Mouse (Mus musculus) spleen, postnatal 0 days (tissue): ENCODE measurements around the gene Rgs5. TPM values are rescaled to one million over a fixed set of nuclear protein-coding genes. Genes with fewer than 3 reads are reported as not detected.

Experiments
- polyA plus RNA-seq: library from polyadenylated mRNA; unstranded; fragments of >200 nt; fragmentation: Nextera tagmentation; extraction: Ambion mirVana; gene quantifications from 2 replicates; pipeline ENCODE4 v1.2.1, GENCODE M21; 2015

Rgs5 gene
- 0.73 and 0.90 TPM in 2 replicates for polyA plus RNA-seq

DNA sequence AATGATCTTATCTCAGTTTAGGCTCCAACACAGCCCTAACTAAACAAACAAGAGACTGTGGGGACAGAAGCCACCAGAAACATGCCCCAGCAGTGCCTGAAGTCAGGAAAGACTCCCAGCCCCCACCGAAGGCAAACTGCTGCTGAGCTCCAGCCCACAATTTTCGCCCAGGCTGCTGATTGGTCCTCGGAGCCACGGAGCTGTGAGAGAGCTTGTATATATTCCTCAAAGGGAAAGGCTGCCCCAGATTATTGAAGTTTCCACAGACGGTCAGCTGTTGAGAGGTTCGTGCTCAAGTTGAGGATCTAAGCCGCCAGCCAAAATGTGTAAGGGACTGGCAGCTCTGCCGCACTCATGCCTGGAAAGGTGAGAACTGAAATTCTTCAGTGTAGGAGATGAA lies at the start of gene Rgs5:
TSS of gene Rgs5 (plus strand) at position 246 of the 400 bp plus-strand sequence.

Other genes with a start within 250 kb of the Rgs5 start
- 45.4 and 55.6 TPM in 2 replicates for gene Nuf2, start 124.0 kb upstream of the Rgs5 start, polyA plus RNA-seq
- 1.4 and 1.5 TPM in 2 replicates for gene Rgs4, start 92.1 kb downstream of the Rgs5 start, polyA plus RNA-seq